In the genomic region with DNA sequence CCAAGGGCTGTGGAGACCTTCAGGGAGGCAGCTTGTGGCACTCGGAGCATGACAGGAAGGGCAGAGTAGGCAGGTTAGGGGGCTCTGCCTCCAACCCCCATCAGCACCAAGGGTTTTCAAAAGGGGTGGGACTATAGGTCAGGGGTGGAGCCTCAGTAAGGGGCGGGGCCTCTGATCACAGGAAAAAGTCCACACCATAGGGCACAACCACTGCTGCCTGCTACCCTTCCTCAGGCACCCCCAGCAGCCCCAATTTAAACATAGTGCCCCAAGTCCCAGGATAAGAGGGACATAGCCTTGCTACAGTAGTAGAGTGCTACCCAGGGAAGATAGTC, we compare ENCODE assay signal across 17 mouse cellular contexts. TPM values are rescaled to one million over a fixed set of nuclear protein-coding genes. Genes with fewer than 3 reads are reported as not detected.
DNase-seq lines count a peak whose midpoint lies in the region; ATAC-seq and TF ChIP-seq lines count a peak whose summit lies in the region.
"Had no signal": no experiment of that assay in that cellular context is flagged by ENCODE, and none has a peak within 500 bp of the region (broad histone marks: within the 10 kb centered on the region; RNA-seq: fewer than 3 reads in every experiment).

No protein-coding gene starts in this region.

- DNase-seq in hindbrain, postnatal 0 days (ENCODE audit: low spot score), result no peak
- peak; percentile 27 for DNase-seq in thymus, postnatal 0 days (ENCODE audit: low spot score)
- DNase-seq in thymus, adult 18-20 months, result no peak
- DNase-seq in cerebellum, postnatal 4 days (ENCODE audit: low spot score in 2 of 2), result no peak
- no peak for DNase-seq in heart, postnatal 4 days
- no peak for DNase-seq in lung, adult 2 months
- DNase-seq: lung, embryonic 14.5 days had no signal

- peaks cover 55% of the 10 kb centered on the region for H3K36me3 ChIP-seq in hindbrain, embryonic 12.5 days
- H3K36me3 ChIP-seq in hindbrain, postnatal 0 days (ENCODE audit: insufficient read depth, low read length), result peaks cover 40% of the 10 kb centered on the region
- H3K36me3 ChIP-seq in limb, embryonic 12.5 days, result peaks cover 78% of the 10 kb centered on the region

- WGBS in hindbrain, embryonic 12.5 days, result 70% methylated on average over 2 of the region's 2 CpGs
- WGBS in hindbrain, postnatal 0 days, result 83% methylated on average over 2 of the region's 2 CpGs
- 80% methylated on average over 2 of the region's 2 CpGs for WGBS in limb, embryonic 12.5 days
- WGBS in lung, adult 2 months, result 66% methylated on average over 2 of the region's 2 CpGs

- ATAC-seq in hindbrain, embryonic 12.5 days (ENCODE audit: low FRiP score), result no peak
- ATAC-seq in hindbrain, postnatal 0 days, result no peak
- ATAC-seq in limb, embryonic 12.5 days (ENCODE audit: insufficient number of reproducible peaks, insufficient read depth, low FRiP score, low TSS enrichment, low read depth), result no peak

- TF ChIP-seq CTCF in hindbrain, postnatal 0 days (IDR thresholded peaks at IDR 0.05; ENCODE audit: low read depth), result no peak
- TF ChIP-seq CTCF in lung, adult 2 months (IDR thresholded peaks at IDR 0.05; ENCODE audit: insufficient read depth, low read length), result no peak

- H3K4me1 ChIP-seq in hindbrain, embryonic 12.5 days, result peaks cover 21% of the 10 kb centered on the region
- peaks cover 5% of the 10 kb centered on the region; the same call in 1 of the 2 replicates for H3K4me1 ChIP-seq in hindbrain, postnatal 0 days (ENCODE audit: insufficient read depth, low read length)
- H3K4me1 ChIP-seq in limb, embryonic 12.5 days (replicated peaks), result peaks cover 29% of the 10 kb centered on the region
- H3K4me1 ChIP-seq in lung, adult 2 months (ENCODE audit: control insufficient read depth, insufficient read depth, low read length), result peaks cover 14% of the 10 kb centered on the region

- TF ChIP-seq POLR2A in lung, adult 2 months (IDR thresholded peaks at IDR 0.05; ENCODE audit: borderline replicate concordance, extremely low read depth, low read depth, low read length), result no peak

- H3K27me3 ChIP-seq in hindbrain, embryonic 12.5 days, result no peaks in the 10 kb centered on the region
- H3K27me3 ChIP-seq in hindbrain, postnatal 0 days (ENCODE audit: insufficient read depth, low read length), result no peaks in the 10 kb centered on the region
- H3K27me3 ChIP-seq in limb, embryonic 12.5 days, result no peaks in the 10 kb centered on the region
- H3K27me3 ChIP-seq: heart, embryonic 13.5 days had no signal

- no peaks in the 10 kb centered on the region for H3K9me3 ChIP-seq in hindbrain, embryonic 12.5 days (replicated peaks)
- H3K9me3 ChIP-seq in hindbrain, postnatal 0 days (ENCODE audit: low read length), result no peaks in the 10 kb centered on the region
- H3K9me3 ChIP-seq in limb, embryonic 12.5 days, result no peaks in the 10 kb centered on the region
- H3K9me3 ChIP-seq: heart, embryonic 13.5 days had no signal

- no peak overlapping the region for H3K4me3 ChIP-seq in hindbrain, embryonic 12.5 days
- H3K4me3 ChIP-seq in hindbrain, postnatal 0 days (ENCODE audit: low read length), result no peak overlapping the region
- 0 out of 2 replicates have a peak overlapping the region, but pooled peaks have one; percentile 4 for H3K4me3 ChIP-seq in limb, embryonic 12.5 days (replicated peaks)
- no peak overlapping the region for H3K4me3 ChIP-seq in lung, adult 2 months (replicated peaks; ENCODE audit: extremely low read depth, low read depth, low read length)
- H3K4me3 ChIP-seq: heart, embryonic 13.5 days; layer of hippocampus, adult 2 months had no signal

- no peak overlapping the region for H3K4me2 ChIP-seq in hindbrain, embryonic 12.5 days (replicated peaks)
- no peak overlapping the region for H3K4me2 ChIP-seq in hindbrain, postnatal 0 days (ENCODE audit: low read depth, low read length)
- H3K4me2 ChIP-seq in limb, embryonic 12.5 days, result no peak overlapping the region
- H3K4me2 ChIP-seq: heart, embryonic 13.5 days; lung, embryonic 14.5 days had no signal

- H3K9ac ChIP-seq in hindbrain, embryonic 12.5 days, result no peak overlapping the region
- no peak overlapping the region for H3K9ac ChIP-seq in hindbrain, postnatal 0 days (replicated peaks; ENCODE audit: low read length)
- no peak overlapping the region for H3K9ac ChIP-seq in limb, embryonic 12.5 days (replicated peaks)
- H3K9ac ChIP-seq: heart, embryonic 13.5 days; lung, embryonic 14.5 days had no signal

- H3K27ac ChIP-seq in hindbrain, embryonic 12.5 days, result peak overlapping the region; percentile 49
- H3K27ac ChIP-seq in hindbrain, postnatal 0 days, result no peak overlapping the region
- no peak overlapping the region for H3K27ac ChIP-seq in limb, embryonic 12.5 days
- H3K27ac ChIP-seq: heart, embryonic 13.5 days; layer of hippocampus, adult 2 months had no signal

RNA-seq across cellular contexts. Expression of a gene that starts 5.4 kb away (rescaled TPM):
- polyA plus RNA-seq in hindbrain, embryonic 12.5 days (2016; fragmentation: Nextera tagmentation; extraction: Ambion mirVana), result 56.7 and 59.2 TPM in 2 replicates
- 33.9 and 46.4 TPM in 2 replicates for total RNA-seq in hindbrain, postnatal 0 days (2014; rRNA removed)
- 32.0 and 33.7 TPM in 2 replicates for polyA plus RNA-seq in hindbrain, postnatal 0 days (2015; fragmentation: Nextera tagmentation; extraction: Ambion mirVana)
- 37.3 and 39.0 TPM in 2 replicates for polyA plus RNA-seq in thymus, postnatal 0 days (2015; fragmentation: Nextera tagmentation; extraction: Ambion mirVana)
- polyA plus RNA-seq in limb, embryonic 12.5 days (2016; fragmentation: Nextera tagmentation; extraction: Ambion mirVana), result 57.7 and 62.1 TPM in 2 replicates
- 10 to 100 TPM; 17.5 to 18.6 TPM for total RNA-seq in heart, postnatal 4 days (2021)
- polyA plus RNA-seq in lung, adult 2 months (2012; rRNA removed), result 33.0 and 40.0 TPM in 2 replicates

RNA-seq across cellular contexts. Expression of a gene that starts 14.1 kb away (rescaled TPM):
- 539 TPM in 2 replicates for polyA plus RNA-seq in hindbrain, embryonic 12.5 days (2016; fragmentation: Nextera tagmentation; extraction: Ambion mirVana)
- total RNA-seq in hindbrain, postnatal 0 days (2014; rRNA removed), result 2,095 and 2,196 TPM in 2 replicates
- polyA plus RNA-seq in hindbrain, postnatal 0 days (2015; fragmentation: Nextera tagmentation; extraction: Ambion mirVana), result 422 and 434 TPM in 2 replicates
- polyA plus RNA-seq in thymus, postnatal 0 days (2015; fragmentation: Nextera tagmentation; extraction: Ambion mirVana), result 612 and 638 TPM in 2 replicates
- polyA plus RNA-seq in limb, embryonic 12.5 days (2016; fragmentation: Nextera tagmentation; extraction: Ambion mirVana), result 524 and 544 TPM in 2 replicates
- 1,000 to 10,000 TPM; 1,326 to 1,351 TPM for total RNA-seq in heart, postnatal 4 days (2021)
- polyA plus RNA-seq in lung, adult 2 months (2012; rRNA removed), result 1,377 and 1,420 TPM in 2 replicates

RNA-seq across cellular contexts. Expression of a gene that starts 20.5 kb away (rescaled TPM):
- polyA plus RNA-seq in hindbrain, embryonic 12.5 days (2016; fragmentation: Nextera tagmentation; extraction: Ambion mirVana), result 86.4 and 94.5 TPM in 2 replicates
- total RNA-seq in hindbrain, postnatal 0 days (2014; rRNA removed), result 69.7 and 80.9 TPM in 2 replicates
- polyA plus RNA-seq in hindbrain, postnatal 0 days (2015; fragmentation: Nextera tagmentation; extraction: Ambion mirVana), result 52.3 and 56.1 TPM in 2 replicates
- 47.8 and 54.1 TPM in 2 replicates for polyA plus RNA-seq in thymus, postnatal 0 days (2015; fragmentation: Nextera tagmentation; extraction: Ambion mirVana)
- 64.2 and 65.7 TPM in 2 replicates for polyA plus RNA-seq in limb, embryonic 12.5 days (2016; fragmentation: Nextera tagmentation; extraction: Ambion mirVana)
- total RNA-seq in heart, postnatal 4 days (2021), result 10 to 100 TPM; 41.9 to 45.7 TPM
- polyA plus RNA-seq in lung, adult 2 months (2012; rRNA removed), result 70.4 and 73.5 TPM in 2 replicates

RNA-seq across cellular contexts. Expression of a gene that starts 21.4 kb away (rescaled TPM):
- polyA plus RNA-seq in hindbrain, embryonic 12.5 days (2016; fragmentation: Nextera tagmentation; extraction: Ambion mirVana), result not detected in 2 replicates
- total RNA-seq in hindbrain, postnatal 0 days (2014; rRNA removed), result not detected in 2 replicates
- 0.26 TPM in 1 of 2 replicates, not detected in the other for polyA plus RNA-seq in hindbrain, postnatal 0 days (2015; fragmentation: Nextera tagmentation; extraction: Ambion mirVana)
- not detected in 2 replicates for polyA plus RNA-seq in thymus, postnatal 0 days (2015; fragmentation: Nextera tagmentation; extraction: Ambion mirVana)
- polyA plus RNA-seq in limb, embryonic 12.5 days (2016; fragmentation: Nextera tagmentation; extraction: Ambion mirVana), result not detected in 2 replicates
- total RNA-seq in heart, postnatal 4 days (2021), result not detected
- not detected in 2 replicates for polyA plus RNA-seq in lung, adult 2 months (2012; rRNA removed)
- total RNA-seq: adrenal gland, adult 2 months; gastrocnemius, adult 18-20 months; layer of hippocampus, adult 2 months; left cerebral cortex, postnatal 14 days had no signal
- polyA plus RNA-seq: forebrain, embryonic 11.5 days; intestine, embryonic 14.5 days; lung, embryonic 14.5 days; small intestine, adult 2 months had no signal

RNA-seq across cellular contexts. Expression of a gene that starts 27.3 kb away (rescaled TPM):
- 17.7 and 18.2 TPM in 2 replicates for polyA plus RNA-seq in hindbrain, embryonic 12.5 days (2016; fragmentation: Nextera tagmentation; extraction: Ambion mirVana)
- 37.3 and 38.4 TPM in 2 replicates for total RNA-seq in hindbrain, postnatal 0 days (2014; rRNA removed)
- polyA plus RNA-seq in hindbrain, postnatal 0 days (2015; fragmentation: Nextera tagmentation; extraction: Ambion mirVana), result 22.0 and 22.3 TPM in 2 replicates
- polyA plus RNA-seq in thymus, postnatal 0 days (2015; fragmentation: Nextera tagmentation; extraction: Ambion mirVana), result 34.5 and 44.9 TPM in 2 replicates
- 19.0 and 19.7 TPM in 2 replicates for polyA plus RNA-seq in limb, embryonic 12.5 days (2016; fragmentation: Nextera tagmentation; extraction: Ambion mirVana)
- total RNA-seq in heart, postnatal 4 days (2021), result 10 to 100 TPM; 37.0 to 43.0 TPM
- 66.7 and 83.6 TPM in 2 replicates for polyA plus RNA-seq in lung, adult 2 months (2012; rRNA removed)
